Mouse (Mus musculus) embryonic facial prominence, embryonic 12.5 days (tissue): ENCODE measurements around the gene Atrip. TPM values are rescaled to one million over a fixed set of nuclear protein-coding genes. Genes with fewer than 3 reads are reported as not detected.

Experiments used
- polyA plus RNA-seq: library from polyadenylated mRNA; unstranded; fragments of >200 nt; fragmentation: Nextera tagmentation; extraction: Ambion mirVana; gene quantifications from 2 replicates; pipeline ENCODE4 v1.2.1, GENCODE M21; 2016

The Atrip gene
- polyA plus RNA-seq, 1 experiment from 2014 or later = 34.9 TPM

Other genes starting within 250 kb of the Atrip start
- 1.2 and 2.1 TPM in 2 replicates for gene Celsr3, start 247.8 kb downstream of the Atrip start, polyA plus RNA-seq
- 20.5 and 22.5 TPM in 2 replicates for gene Slc26a6, start 220.8 kb downstream of the Atrip start, polyA plus RNA-seq
- gene Tmem89, start 159.5 kb downstream of the Atrip start, polyA plus RNA-seq = not detected in 2 replicates
- 426 and 449 TPM in 2 replicates for gene Uqcrc1, start 137.5 kb downstream of the Atrip start, polyA plus RNA-seq
- gene Col7a1, start 120.5 kb downstream of the Atrip start, polyA plus RNA-seq = 7.7 and 10.9 TPM in 2 replicates
- 0.27 and 0.32 TPM in 2 replicates for gene Ucn2, start 88.1 kb downstream of the Atrip start, polyA plus RNA-seq
- gene Pfkfb4, start 82.3 kb downstream of the Atrip start, polyA plus RNA-seq = 14.4 and 16.5 TPM in 2 replicates
- gene Shisa5, start 35.6 kb downstream of the Atrip start, polyA plus RNA-seq = 58.6 and 60.4 TPM in 2 replicates
- gene Trex1, start 14.4 kb downstream of the Atrip start, polyA plus RNA-seq = 10.3 and 13.1 TPM in 2 replicates
- 13.9 and 15.0 TPM in 2 replicates for gene Ccdc51, start 8.4 kb upstream of the Atrip start, polyA plus RNA-seq
- gene Tma7, start 8.5 kb upstream of the Atrip start, polyA plus RNA-seq = 757 TPM in 2 replicates
- 18.3 and 23.0 TPM in 2 replicates for gene Plxnb1, start 21.3 kb upstream of the Atrip start, polyA plus RNA-seq
- gene Fbxw21, start 87.9 kb upstream of the Atrip start, polyA plus RNA-seq = not detected in 2 replicates
- not detected in 2 replicates for gene Fbxw13, start 121.9 kb upstream of the Atrip start, polyA plus RNA-seq
- not detected in 2 replicates for gene Fbxw20, start 160.6 kb upstream of the Atrip start, polyA plus RNA-seq
- gene Fbxw14, start 213.6 kb upstream of the Atrip start, polyA plus RNA-seq = not detected in 2 replicates